Mouse (Mus musculus) olfactory bulb, adult 2 months (tissue): ENCODE data around the gene Naa40.

Source experiments
- CTCF ChIP-seq: fragments of 200-500 bp; IDR thresholded peaks from 2 replicates; pipeline ENCODE4 v1.5.1; 2012; ENCODE audit warnings: low read depth, mild to moderate bottlenecking, low read length, moderate library complexity; ENCODE audit not compliant: insufficient read depth
- POLR2A ChIP-seq: fragments of 200-500 bp; IDR thresholded peaks from 2 replicates; pipeline ENCODE4 v1.6.1; 2012; ENCODE audit warnings: mild to moderate bottlenecking, low read depth, low read length, moderate library complexity; ENCODE audit not compliant: insufficient read depth

GRCm38 (mm10) chr19:7200427-7200826, 40.6 kb downstream of the Naa40 start:
- no peak for TF ChIP-seq CTCF
- TF ChIP-seq POLR2A, result no peak
